In genomic region chr7:44560435-44561400, GRCm38 (mm10) we compare ENCODE assay signal across 9 mouse cellular contexts. TPM values are rescaled to one million over a fixed set of nuclear protein-coding genes. Genes with fewer than 3 reads are reported as not detected.
A peak's percentile ranks its signal among the peaks of the same experiment; 100 is the strongest.
DNase-seq lines count a peak whose midpoint lies in the region; ATAC-seq and TF ChIP-seq lines count a peak whose summit lies in the region.
"Had no signal": no experiment of that assay in that cellular context is flagged by ENCODE, and none has a peak within 500 bp of the region (broad histone marks: within the 10 kb centered on the region; RNA-seq: fewer than 3 reads in every experiment).

No protein-coding gene starts in this region.

- peak; percentile 91 for DNase-seq in CD4-positive, CD25-positive, alpha-beta regulatory T cell, adult 2 months (ENCODE audit: low read depth, low spot score)
- DNase-seq in WW6 (ENCODE audit: low read depth, low spot score) = peak; percentile 73
- peak; percentile 74 to 88 for DNase-seq in cerebellum, postnatal 4 days (ENCODE audit: low spot score in 2 of 2)
- DNase-seq in gastrocnemius, postnatal 14 days = peak; percentile 73
- DNase-seq in kidney, postnatal 14 days = peak; percentile 88
- DNase-seq in lung, adult 18-20 months = peak; percentile 70 to 79
- DNase-seq in thymus, adult 2 months = peak; percentile 81

- no peaks in the 10 kb centered on the region for H3K9me3 ChIP-seq in neural tube, embryonic 14.5 days (ENCODE audit: control insufficient read depth, low read length)
- H3K9me3 ChIP-seq: heart, embryonic 15.5 days had no signal

- 0 out of 2 replicates have a peak overlapping the region, but pooled peaks have one; percentile 21 for H3K9ac ChIP-seq in neural tube, embryonic 14.5 days (replicated peaks; ENCODE audit: low read depth, low read length)
- H3K9ac ChIP-seq: heart, embryonic 15.5 days had no signal

- whole genome bisulfite sequencing in neural tube, embryonic 14.5 days = 52% methylated on average over 18 of the region's 18 CpGs
- WGBS in thymus, adult 2 months = 62% methylated on average over 18 of the region's 18 CpGs

- no peaks in the 10 kb centered on the region for H3K27me3 ChIP-seq in neural tube, embryonic 14.5 days (ENCODE audit: control insufficient read depth, insufficient read depth, low read length)
- no peaks in the 10 kb centered on the region for H3K27me3 ChIP-seq in thymus, adult 2 months (ENCODE audit: control insufficient read depth, insufficient read depth, low read length)
- H3K27me3 ChIP-seq: heart, embryonic 15.5 days had no signal

- H3K27ac ChIP-seq in neural tube, embryonic 14.5 days (ENCODE audit: low read depth, low read length) = no peak overlapping the region
- no peak overlapping the region for H3K27ac ChIP-seq in thymus, adult 2 months (ENCODE audit: control insufficient read depth, insufficient read depth, low read length)
- H3K27ac ChIP-seq: heart, embryonic 15.5 days had no signal

- intact Hi-C loops in gastrocnemius, postnatal 14 days (cut with DNase I; ENCODE audit: low total_unique reads) = loop anchor here (5.0 kb wide), 1 partner anchor 38 kb away; the partner anchor contains the start of gene Mybpc2

- H3K4me2 ChIP-seq in neural tube, embryonic 14.5 days (ENCODE audit: low read depth, low read length) = no peak overlapping the region
- H3K4me2 ChIP-seq: heart, embryonic 15.5 days had no signal

- peak; percentile 85 for ATAC-seq in neural tube, embryonic 14.5 days (ENCODE audit: low read depth)

- H3K4me1 ChIP-seq in neural tube, embryonic 14.5 days (ENCODE audit: control insufficient read depth, insufficient read depth, low read length) = no peaks in the 10 kb centered on the region
- no peaks in the 10 kb centered on the region for H3K4me1 ChIP-seq in thymus, adult 2 months (replicated peaks; ENCODE audit: control insufficient read depth, insufficient read depth, low read length)
- H3K4me1 ChIP-seq: heart, embryonic 15.5 days had no signal

- TF ChIP-seq POLR2A in thymus, adult 2 months (IDR thresholded peaks at IDR 0.05; ENCODE audit: control insufficient read depth, extremely low read depth, insufficient read depth, low read length, poor library complexity) = no peak

- H3K36me3 ChIP-seq in neural tube, embryonic 14.5 days (ENCODE audit: control insufficient read depth, insufficient read depth, low read length) = no peaks in the 10 kb centered on the region
- no peaks in the 10 kb centered on the region for H3K36me3 ChIP-seq in thymus, adult 2 months (ENCODE audit: control insufficient read depth, insufficient read depth, low read length)
- H3K36me3 ChIP-seq: heart, embryonic 15.5 days had no signal

- peak; percentile 57; the same call in 1 of the 2 replicates for TF ChIP-seq CTCF in thymus, adult 2 months (IDR thresholded peaks at IDR 0.05; ENCODE audit: borderline replicate concordance, control insufficient read depth, extremely low read depth, insufficient read depth, low read length, poor library complexity)

- no peak overlapping the region for H3K4me3 ChIP-seq in neural tube, embryonic 14.5 days (ENCODE audit: low read depth, low read length)
- no peak overlapping the region for H3K4me3 ChIP-seq in thymus, adult 2 months (ENCODE audit: control insufficient read depth, insufficient read depth, low read length)
- H3K4me3 ChIP-seq: heart, embryonic 15.5 days had no signal

RNA-seq across cellular contexts. Expression of gene Nr1h2, which starts 7.0 kb away (rescaled TPM):
- 10 to 100 TPM; 28.0 to 28.2 TPM for total RNA-seq in gastrocnemius, postnatal 14 days (2021)
- polyA plus RNA-seq in neural tube, embryonic 14.5 days (2014; fragmentation: Nextera tagmentation; extraction: Ambion mirVana) = 57.2 and 59.5 TPM in 2 replicates
- polyA plus RNA-seq in thymus, adult 2 months (2012; rRNA removed) = 302 and 308 TPM in 2 replicates

RNA-seq across cellular contexts. Expression of gene Napsa, which starts 11.5 kb away (rescaled TPM):
- not detected for total RNA-seq in gastrocnemius, postnatal 14 days (2021)
- 0.82 and 2.1 TPM in 2 replicates for polyA plus RNA-seq in neural tube, embryonic 14.5 days (2014; fragmentation: Nextera tagmentation; extraction: Ambion mirVana)
- polyA plus RNA-seq in thymus, adult 2 months (2012; rRNA removed) = 28.0 and 32.0 TPM in 2 replicates

RNA-seq across cellular contexts. Expression of gene Pold1, which starts 12.1 kb away (rescaled TPM):
- total RNA-seq in gastrocnemius, postnatal 14 days (2021) = 1 to 10 TPM; 7.0 to 7.8 TPM
- 9.4 and 12.5 TPM in 2 replicates for polyA plus RNA-seq in neural tube, embryonic 14.5 days (2014; fragmentation: Nextera tagmentation; extraction: Ambion mirVana)
- polyA plus RNA-seq in thymus, adult 2 months (2012; rRNA removed) = 208 and 235 TPM in 2 replicates

RNA-seq across cellular contexts. Expression of gene Spib, which starts 28.8 kb away (rescaled TPM):
- total RNA-seq in gastrocnemius, postnatal 14 days (2021) = under 1 TPM; 0.16 to 0.18 TPM
- polyA plus RNA-seq in neural tube, embryonic 14.5 days (2014; fragmentation: Nextera tagmentation; extraction: Ambion mirVana) = not detected in 2 replicates
- 40.3 and 43.3 TPM in 2 replicates for polyA plus RNA-seq in thymus, adult 2 months (2012; rRNA removed)

RNA-seq across cellular contexts. Expression of gene Kcnc3, which starts 29.7 kb away (rescaled TPM):
- total RNA-seq in gastrocnemius, postnatal 14 days (2021) = 1 to 10 TPM; 2.9 to 3.1 TPM
- polyA plus RNA-seq in neural tube, embryonic 14.5 days (2014; fragmentation: Nextera tagmentation; extraction: Ambion mirVana) = 7.5 and 8.9 TPM in 2 replicates
- 0.82 and 1.0 TPM in 2 replicates for polyA plus RNA-seq in thymus, adult 2 months (2012; rRNA removed)

Comparison
In these comparisons a context has a peak if more than half of its experiments do, and no peak if none do; other contexts are left out.
1. RNA of gene Pold1, which starts 12.1 kb away (polyA plus RNA-seq): 208 to 235 TPM in thymus, adult 2 months; 9.4 to 12.5 TPM in neural tube, embryonic 14.5 days; every median in the first group is over 10 times any median in the second.
2. Peak in every context shown above with its lines, with median percentiles within 50 percentile points of each other: DNase-seq.